Mouse (Mus musculus): ENCODE measurements around the gene Gde1.

Gde1 gene

DNA sequence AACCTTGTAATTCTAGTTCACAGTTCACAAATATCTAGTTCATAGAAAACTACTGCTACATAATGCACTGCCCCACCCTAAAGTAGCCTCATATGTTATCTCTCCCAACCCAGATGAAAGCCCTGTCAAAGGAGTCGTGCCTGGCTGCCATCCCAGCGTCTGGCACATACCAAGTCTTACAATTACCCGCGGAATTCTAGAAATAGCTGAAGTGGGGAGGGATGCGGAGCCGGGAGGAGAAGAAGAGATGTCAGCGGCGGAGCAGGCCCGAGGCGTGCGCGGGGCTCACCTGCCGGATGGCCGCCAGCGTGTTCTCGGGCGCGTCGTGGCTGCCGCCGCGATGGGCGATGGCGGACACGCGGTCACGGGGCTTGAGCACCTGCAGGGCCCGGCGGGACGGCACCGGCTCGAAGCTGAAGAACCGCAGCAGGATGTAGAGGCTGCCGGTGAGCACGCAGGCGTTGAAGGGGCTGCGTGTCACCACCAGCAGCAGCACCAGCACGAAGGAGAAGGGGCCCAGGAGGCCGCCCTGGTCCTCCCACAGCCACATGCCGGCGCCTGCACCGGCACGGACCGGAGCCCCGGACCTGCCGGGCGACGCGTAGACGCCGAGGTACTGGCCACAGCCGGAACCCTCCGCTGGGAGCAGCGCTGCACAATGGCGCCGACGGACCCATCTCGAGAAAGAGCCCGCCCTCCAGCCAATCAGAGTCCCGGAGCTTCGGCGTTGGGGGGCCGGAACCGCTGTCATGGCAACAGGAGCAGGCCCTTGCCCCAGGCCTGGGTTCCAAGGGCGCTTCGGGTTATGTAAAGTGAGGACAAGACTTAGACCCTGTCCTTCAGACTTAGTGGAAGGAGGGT is at the start of gene Gde1:
TSS of gene Gde1 (minus strand) at position 678 of the 861 bp plus-strand sequence.
- H3K36me3 ChIP-seq (ENCODE audit: control insufficient read depth, insufficient read depth, low read length, poor library complexity, severe bottlenecking) = 0 out of 2 replicates have a peak, but pooled peaks cover 2% of the 10 kb centered on the region
- H3K27me3 ChIP-seq (ENCODE audit: control insufficient read depth, insufficient read depth, low read length, poor library complexity, severe bottlenecking) = no peaks in the 10 kb centered on the region
- peak; percentile 89 for DNase-seq (ENCODE audit: low read depth, low spot score)

DNA sequence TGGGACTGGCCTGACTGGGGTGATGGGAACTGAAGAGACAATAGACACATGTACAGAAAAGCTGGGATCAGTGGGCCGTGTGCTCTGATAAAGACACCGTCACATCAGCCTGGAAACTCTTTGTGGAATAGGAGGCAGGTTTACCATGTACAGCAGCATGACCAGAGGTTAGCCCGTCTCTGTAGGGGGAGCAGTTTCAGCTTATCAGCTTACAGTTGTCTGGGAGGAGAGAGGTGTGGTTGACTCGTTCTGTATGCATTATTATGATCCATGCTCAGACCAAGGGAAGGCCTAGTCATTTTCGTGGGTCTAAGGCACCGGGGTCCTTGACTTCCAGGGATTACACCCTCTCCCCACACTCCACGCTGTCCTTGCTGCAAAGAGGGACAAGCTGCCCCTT is 46.0 kb upstream of the Gde1 start:
- no peak for DNase-seq (ENCODE audit: low read depth, low spot score)
- no peaks in the 10 kb centered on the region for H3K27me3 ChIP-seq (ENCODE audit: control insufficient read depth, insufficient read depth, low read length, poor library complexity, severe bottlenecking)
- H3K36me3 ChIP-seq (ENCODE audit: control insufficient read depth, insufficient read depth, low read length, poor library complexity, severe bottlenecking) = peaks cover 7% of the 10 kb centered on the region; the same call in 1 of the 2 replicates

DNA sequence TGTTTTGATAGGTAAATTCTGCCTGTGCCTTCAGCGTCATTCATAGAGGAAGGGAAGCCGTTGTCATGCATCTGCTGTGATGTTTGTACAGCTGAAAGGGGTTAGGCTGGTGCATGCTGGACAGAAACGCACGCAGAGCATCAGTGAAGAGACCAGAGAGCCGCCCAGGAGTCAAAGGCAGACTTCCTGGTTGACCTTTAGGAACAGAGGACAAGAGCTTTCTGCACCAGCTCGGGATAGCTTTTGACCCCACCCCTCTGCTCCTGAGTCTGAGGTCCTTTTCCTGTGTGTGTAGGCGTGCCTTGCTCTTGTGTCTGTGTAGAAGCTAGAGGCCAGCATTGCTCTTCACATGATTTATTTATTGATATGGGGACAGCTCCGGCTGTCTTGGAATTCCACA is 44.1 kb upstream of the Gde1 start:
- Histone ChIP-seq H3K27me3 (ENCODE audit: control insufficient read depth, insufficient read depth, low read length, poor library complexity, severe bottlenecking) (no peaks in the 10 kb centered on the region), H3K36me3 (ENCODE audit: control insufficient read depth, insufficient read depth, low read length, poor library complexity, severe bottlenecking) (peaks cover 8% of the 10 kb centered on the region; the same call in 1 of the 2 replicates)
- no peak for DNase-seq (ENCODE audit: low read depth, low spot score)

DNA sequence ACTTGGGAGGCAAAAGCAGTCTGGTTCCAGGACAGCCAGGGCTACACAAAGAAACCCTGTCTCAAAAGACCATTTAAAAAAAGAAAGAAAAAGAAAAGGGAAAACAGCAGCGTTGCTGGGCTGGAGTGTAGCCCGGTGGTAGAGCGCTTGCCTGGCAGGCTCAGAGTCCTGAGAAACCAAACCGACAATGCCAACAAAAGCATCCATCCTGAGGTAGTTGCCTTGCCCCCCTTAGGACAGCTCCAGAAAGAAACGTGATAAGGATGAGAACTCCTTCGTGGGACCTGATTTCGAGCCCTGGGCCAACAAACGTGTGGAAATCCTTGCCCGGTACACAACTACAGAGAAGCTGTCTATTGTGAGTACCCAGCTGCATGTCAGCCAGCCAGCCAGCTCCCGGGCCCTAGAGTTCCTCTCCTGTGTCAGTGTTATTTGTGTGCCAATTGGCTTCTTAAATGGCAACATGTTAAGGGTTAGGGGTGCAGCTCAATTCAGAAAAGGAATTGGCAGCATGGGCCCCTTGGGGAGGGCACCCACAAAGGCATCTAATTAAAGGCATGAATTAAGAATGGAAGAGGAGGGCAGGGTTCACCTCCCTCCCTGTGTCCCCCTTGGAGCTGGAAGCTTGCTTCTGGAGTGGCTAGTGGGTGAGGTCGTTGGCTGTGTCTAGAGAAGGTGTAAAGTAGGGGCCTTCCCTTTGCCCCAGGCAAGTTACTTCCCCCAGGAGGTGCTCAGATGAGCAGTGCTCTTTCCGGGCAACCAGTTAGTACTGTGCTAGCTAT is 42.5 kb upstream of the Gde1 start:
- peaks cover 6% of the 10 kb centered on the region for H3K36me3 ChIP-seq (ENCODE audit: control insufficient read depth, insufficient read depth, low read length, poor library complexity, severe bottlenecking)
- no peak for DNase-seq (ENCODE audit: low read depth, low spot score)
- H3K27me3 ChIP-seq (ENCODE audit: control insufficient read depth, insufficient read depth, low read length, poor library complexity, severe bottlenecking) = no peaks in the 10 kb centered on the region

DNA sequence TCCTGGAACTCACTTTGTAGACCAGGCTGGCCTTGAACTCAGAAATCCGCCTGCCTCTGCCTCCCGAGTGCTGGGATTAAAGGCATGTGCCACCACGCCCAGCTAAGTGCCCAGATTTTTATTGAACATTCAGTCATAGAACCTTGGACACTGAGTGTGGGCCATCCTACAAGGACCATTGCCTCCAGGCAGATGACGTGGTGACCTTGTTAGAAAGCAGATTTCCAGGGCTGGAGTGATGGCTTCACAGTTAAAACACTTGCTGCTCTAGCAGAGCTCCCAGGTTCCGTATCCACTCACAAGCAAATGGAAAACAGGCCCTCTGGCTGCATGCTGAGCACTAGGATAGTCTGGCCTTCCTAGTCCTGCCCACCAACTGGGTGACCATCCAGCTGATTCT is 39.2 kb upstream of the Gde1 start:
- H3K36me3 ChIP-seq (ENCODE audit: control insufficient read depth, insufficient read depth, low read length, poor library complexity, severe bottlenecking) = peaks cover 5% of the 10 kb centered on the region
- no peak for DNase-seq (ENCODE audit: low read depth, low spot score)
- no peaks in the 10 kb centered on the region for H3K27me3 ChIP-seq (ENCODE audit: control insufficient read depth, insufficient read depth, low read length, poor library complexity, severe bottlenecking)

DNA sequence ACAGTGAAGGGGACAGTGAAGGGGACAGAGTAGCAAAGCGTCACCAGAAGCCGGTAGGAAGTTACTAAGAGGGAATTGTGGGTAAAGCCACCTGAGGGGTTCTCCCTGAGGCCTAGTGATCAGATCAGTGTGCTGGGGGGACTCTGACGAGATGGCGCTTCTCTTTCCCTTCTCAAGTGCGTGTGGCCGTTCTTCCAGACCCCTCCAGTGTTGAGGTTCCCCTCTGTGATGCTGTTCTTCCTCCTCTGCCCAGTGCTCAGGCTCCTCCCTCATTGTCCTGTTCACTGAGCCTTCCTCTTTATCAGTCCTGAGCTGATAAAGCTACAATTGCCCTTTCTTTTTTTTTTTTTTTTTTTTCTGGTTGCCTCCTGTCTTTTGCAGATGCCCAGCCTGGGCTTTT is 36.7 kb upstream of the Gde1 start:
- H3K36me3 ChIP-seq (ENCODE audit: control insufficient read depth, insufficient read depth, low read length, poor library complexity, severe bottlenecking) = peaks cover 2% of the 10 kb centered on the region; the same call in 1 of the 2 replicates
- H3K27me3 ChIP-seq (ENCODE audit: control insufficient read depth, insufficient read depth, low read length, poor library complexity, severe bottlenecking) = no peaks in the 10 kb centered on the region
- DNase-seq (ENCODE audit: low read depth, low spot score) = no peak

DNA sequence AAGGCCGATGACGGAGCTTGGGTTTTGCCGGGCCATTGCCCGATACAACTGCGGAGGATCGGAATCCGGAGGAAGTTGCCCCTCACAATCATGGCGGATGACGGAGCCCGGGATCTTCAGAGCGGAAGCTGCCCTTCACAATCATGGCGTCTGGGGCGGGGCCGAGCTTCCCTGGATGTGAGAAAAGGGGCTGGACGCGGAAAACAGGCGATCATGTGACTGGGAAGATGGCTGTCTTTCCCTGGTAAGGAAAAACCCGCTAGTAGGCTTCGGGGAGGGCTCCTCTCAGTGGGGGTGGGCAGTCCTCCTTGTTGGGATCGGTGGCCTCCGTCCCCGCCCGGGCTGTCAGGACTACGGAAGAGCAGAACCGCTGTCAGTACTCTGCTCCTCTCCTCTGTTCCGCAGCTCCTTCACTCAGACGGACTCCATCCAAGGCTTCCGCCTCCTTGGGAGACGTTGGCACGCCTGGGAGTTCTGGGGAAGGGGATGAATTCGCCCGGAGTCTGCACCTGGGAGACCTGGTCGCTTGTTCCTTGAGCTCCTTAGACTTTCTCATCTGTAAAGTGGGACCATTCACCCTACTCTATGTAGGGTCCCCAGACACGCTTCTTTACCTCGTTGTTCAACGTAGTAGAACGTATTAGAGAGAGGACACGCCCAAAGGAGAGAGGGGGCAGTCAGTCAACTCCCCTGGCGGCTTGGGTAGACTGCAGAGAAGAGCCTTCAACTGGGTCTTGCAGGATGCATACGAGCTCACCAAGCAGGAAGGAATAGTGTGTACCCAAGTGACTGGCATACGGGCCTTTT is 35.2 kb upstream of the Gde1 start:
- H3K27me3 ChIP-seq (ENCODE audit: control insufficient read depth, insufficient read depth, low read length, poor library complexity, severe bottlenecking) = no peaks in the 10 kb centered on the region
- peaks cover 1% of the 10 kb centered on the region; the same call in 1 of the 2 replicates for H3K36me3 ChIP-seq (ENCODE audit: control insufficient read depth, insufficient read depth, low read length, poor library complexity, severe bottlenecking)
- peak; percentile 96 for DNase-seq (ENCODE audit: low read depth, low spot score)

DNA sequence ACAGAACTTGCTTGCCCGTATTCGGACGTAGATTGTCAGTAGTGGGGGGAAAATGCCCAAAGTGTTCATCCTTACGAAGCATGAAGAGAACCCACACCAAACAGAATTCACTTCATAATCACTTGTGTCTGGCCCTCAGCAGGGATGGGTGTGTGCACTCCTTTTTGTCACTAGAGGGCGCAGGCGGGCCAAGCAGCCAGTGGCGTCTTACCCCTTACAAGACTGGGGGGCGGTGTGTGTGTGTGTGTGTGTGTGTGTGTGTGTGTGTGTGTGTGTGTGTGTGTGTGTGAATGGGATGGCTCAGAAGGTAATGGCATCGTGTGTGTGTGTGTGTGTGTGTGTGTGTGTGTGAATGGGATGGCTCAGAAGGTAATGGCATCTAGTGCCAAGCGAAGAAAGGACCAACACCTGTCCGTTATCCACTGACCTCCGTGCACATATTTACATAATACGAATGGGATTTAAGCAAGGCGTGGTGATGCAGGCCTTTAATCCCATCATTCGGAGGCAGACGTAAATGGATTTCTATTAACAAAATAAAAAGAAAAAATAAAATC is 34.5 kb upstream of the Gde1 start, which contains the start of gene Vps35l:
TSS of gene Vps35l (plus strand) at position 252 of the 557 bp plus-strand sequence.
- no peaks in the 10 kb centered on the region for H3K27me3 ChIP-seq (ENCODE audit: control insufficient read depth, insufficient read depth, low read length, poor library complexity, severe bottlenecking)
- DNase-seq (ENCODE audit: low read depth, low spot score) = peak; percentile 92
- H3K36me3 ChIP-seq (ENCODE audit: control insufficient read depth, insufficient read depth, low read length, poor library complexity, severe bottlenecking) = peaks cover 2% of the 10 kb centered on the region; the same call in 1 of the 2 replicates

DNA sequence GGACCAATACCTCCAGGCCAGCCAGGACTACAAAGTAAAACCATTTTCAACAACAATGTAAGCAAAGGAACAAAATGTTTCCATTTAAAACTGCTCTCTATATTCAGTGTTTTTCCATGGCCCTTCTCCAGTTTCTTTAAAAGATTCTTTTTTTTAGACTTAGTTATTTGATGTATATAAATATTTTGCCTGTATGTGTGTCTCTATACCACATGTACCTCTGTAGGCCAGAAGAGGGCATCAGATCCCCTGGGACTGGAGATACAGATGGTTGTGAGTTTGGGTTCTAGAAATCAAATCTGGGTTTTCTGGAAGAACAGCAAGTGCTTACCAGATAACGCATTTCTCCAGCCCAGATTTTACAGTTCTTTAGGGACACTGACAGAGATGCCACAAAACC is 33.2 kb upstream of the Gde1 start:
- Histone ChIP-seq H3K36me3 (ENCODE audit: control insufficient read depth, insufficient read depth, low read length, poor library complexity, severe bottlenecking) (0 out of 2 replicates have a peak, but pooled peaks cover 2% of the 10 kb centered on the region), H3K27me3 (ENCODE audit: control insufficient read depth, insufficient read depth, low read length, poor library complexity, severe bottlenecking) (no peaks in the 10 kb centered on the region)
- DNase-seq (ENCODE audit: low read depth, low spot score) = peak; percentile 25

DNA sequence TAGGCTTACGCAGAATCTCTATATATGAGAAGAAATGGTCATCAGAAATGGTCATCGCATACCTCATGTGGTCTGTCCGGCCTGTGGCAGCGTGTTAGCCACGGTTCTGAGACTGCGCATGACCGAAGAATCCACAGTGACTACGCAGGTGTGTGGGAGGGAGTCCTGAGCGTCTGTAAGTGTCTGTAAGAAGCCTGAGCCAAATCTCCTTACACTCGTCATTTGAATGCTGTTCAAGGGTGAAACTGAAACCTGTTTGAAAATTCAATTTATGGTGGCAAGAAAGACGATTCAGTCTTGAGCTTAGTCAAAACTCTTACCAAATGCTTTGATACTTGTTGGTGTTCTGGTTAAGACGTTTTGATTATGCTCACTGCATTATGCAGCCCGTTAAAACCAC is 27.6 kb upstream of the Gde1 start:
- H3K36me3 ChIP-seq (ENCODE audit: control insufficient read depth, insufficient read depth, low read length, poor library complexity, severe bottlenecking) = 0 out of 2 replicates have a peak, but pooled peaks cover 2% of the 10 kb centered on the region
- DNase-seq (ENCODE audit: low read depth, low spot score) = no peak
- no peaks in the 10 kb centered on the region for H3K27me3 ChIP-seq (ENCODE audit: control insufficient read depth, insufficient read depth, low read length, poor library complexity, severe bottlenecking)

DNA sequence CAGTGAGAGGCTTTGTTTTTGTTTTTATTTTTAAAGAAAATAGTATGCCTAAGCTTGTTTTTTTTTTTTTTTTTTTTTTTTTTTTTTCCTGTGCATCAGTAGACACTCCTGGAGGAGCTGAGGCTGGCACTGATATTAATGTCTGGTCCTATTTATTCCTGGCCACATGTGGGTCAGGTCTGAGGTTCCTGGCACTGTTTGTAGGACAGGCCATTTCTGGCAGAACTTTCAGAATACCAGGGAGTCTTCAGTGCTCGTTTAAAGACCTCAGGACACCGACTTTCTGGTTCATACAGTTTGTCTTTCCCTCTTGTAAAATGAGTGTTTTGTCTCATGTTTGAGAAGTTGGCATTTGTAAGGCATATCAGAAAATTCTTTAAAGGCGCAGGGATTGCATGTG is 26.2 kb upstream of the Gde1 start:
- Histone ChIP-seq H3K27me3 (ENCODE audit: control insufficient read depth, insufficient read depth, low read length, poor library complexity, severe bottlenecking) (no peaks in the 10 kb centered on the region), H3K36me3 (ENCODE audit: control insufficient read depth, insufficient read depth, low read length, poor library complexity, severe bottlenecking) (0 out of 2 replicates have a peak, but pooled peaks cover 2% of the 10 kb centered on the region)
- DNase-seq (ENCODE audit: low read depth, low spot score) = no peak

DNA sequence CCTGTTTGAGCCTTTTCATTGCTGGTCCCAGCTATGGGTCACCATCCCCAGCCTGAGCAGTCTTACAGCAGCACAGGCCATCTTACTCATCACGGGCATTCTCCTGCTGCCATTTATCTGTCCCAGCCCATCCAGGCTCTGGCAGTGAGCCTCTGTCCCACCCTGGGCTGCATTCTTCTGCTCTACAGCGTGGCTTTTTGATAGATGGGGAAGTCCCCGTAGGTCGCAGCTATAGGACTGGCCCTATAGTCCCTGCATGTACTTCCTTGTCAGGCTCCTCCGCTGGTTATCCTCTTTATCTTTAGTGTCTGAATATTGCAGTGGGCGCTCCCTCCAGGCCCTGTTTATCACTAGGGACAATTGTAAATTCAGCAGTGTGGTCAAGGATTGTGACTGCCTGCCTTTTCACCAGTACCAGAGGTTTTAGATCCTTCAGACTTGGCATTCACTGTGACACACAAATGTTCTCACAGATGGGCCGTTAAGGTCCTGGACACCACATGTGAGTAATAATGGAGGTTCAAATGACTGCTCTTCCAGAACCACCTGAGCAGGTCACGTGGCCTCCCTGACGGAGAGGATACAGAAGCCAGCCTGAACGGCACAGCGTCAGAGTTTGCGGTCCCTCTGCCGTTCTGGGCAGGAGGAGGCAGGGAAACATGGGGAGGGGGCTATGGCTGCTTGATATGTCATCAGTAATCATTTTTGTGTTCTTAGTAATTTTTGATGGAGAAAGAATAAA is 23.4 kb upstream of the Gde1 start:
- no peaks in the 10 kb centered on the region for H3K27me3 ChIP-seq (ENCODE audit: control insufficient read depth, insufficient read depth, low read length, poor library complexity, severe bottlenecking)
- no peaks in the 10 kb centered on the region for H3K36me3 ChIP-seq (ENCODE audit: control insufficient read depth, insufficient read depth, low read length, poor library complexity, severe bottlenecking)
- DNase-seq (ENCODE audit: low read depth, low spot score) = no peak

DNA sequence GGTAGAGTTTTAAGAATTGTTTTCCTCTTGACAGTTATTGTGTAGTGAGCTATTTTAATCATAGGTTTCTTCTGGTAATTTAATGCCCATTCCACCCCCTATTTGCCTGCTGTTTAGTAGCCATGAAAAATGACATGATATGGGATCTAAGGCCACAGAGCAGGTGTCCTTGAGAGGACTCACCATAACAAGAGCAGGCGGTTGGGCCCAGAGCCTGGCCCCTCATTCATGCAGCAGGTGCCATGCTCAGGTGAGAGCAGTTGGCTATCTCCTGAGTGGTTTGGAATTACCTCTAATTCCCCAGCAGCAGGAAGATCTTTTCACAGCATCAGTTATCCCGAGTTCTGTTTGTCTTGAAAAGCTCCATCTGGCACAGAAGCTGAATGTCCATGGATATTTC is 19.9 kb upstream of the Gde1 start:
- H3K27me3 ChIP-seq (ENCODE audit: control insufficient read depth, insufficient read depth, low read length, poor library complexity, severe bottlenecking) = no peaks in the 10 kb centered on the region
- H3K36me3 ChIP-seq (ENCODE audit: control insufficient read depth, insufficient read depth, low read length, poor library complexity, severe bottlenecking) = no peaks in the 10 kb centered on the region
- no peak for DNase-seq (ENCODE audit: low read depth, low spot score)

All from splenic B cell, adult 2 months (primary cell).